Mouse (Mus musculus): ENCODE results near the gene Cdon. TPM values are rescaled to one million over a fixed set of nuclear protein-coding genes. Genes with fewer than 3 reads are reported as not detected.

The Cdon gene
- polyA plus RNA-seq, 1 experiment from 2014 or later, result 4.6 TPM

- Histone ChIP-seq H3K4me2 (ENCODE audit: low read depth, low read length) (no peak overlapping the region), H3K27ac (ENCODE audit: low read depth, low read length) (no peak overlapping the region), H3K36me3 (ENCODE audit: control insufficient read depth, insufficient read depth, low read length) (no peaks in the 10 kb centered on the region), H3K9ac (replicated peaks; ENCODE audit: low read depth, low read length) (no peak overlapping the region), H3K27me3 (ENCODE audit: control insufficient read depth, insufficient read depth, low read length) (no peaks in the 10 kb centered on the region), H3K4me1 (ENCODE audit: control insufficient read depth, insufficient read depth, low read length) (peaks cover 4% of the 10 kb centered on the region), H3K4me3 (ENCODE audit: low read depth, low read length) (no peak overlapping the region), H3K9me3 (ENCODE audit: control insufficient read depth, low read length) (no peaks in the 10 kb centered on the region)
- no peak for ATAC-seq (ENCODE audit: low read depth)
- WGBS, result 47% methylated on average over 13 of the region's 13 CpGs
Measured at GRCm38 (mm10) chr9:35443618-35444511, 22.9 kb downstream of the Cdon start.

- WGBS, result 69% methylated on average over 8 of the region's 8 CpGs
- H3K36me3 ChIP-seq (ENCODE audit: control insufficient read depth, insufficient read depth, low read length), result no peaks in the 10 kb centered on the region
- no peak for ATAC-seq (ENCODE audit: low read depth)
- H3K27ac ChIP-seq (ENCODE audit: low read depth, low read length), result no peak overlapping the region
- no peaks in the 10 kb centered on the region for H3K9me3 ChIP-seq (ENCODE audit: control insufficient read depth, low read length)
- no peaks in the 10 kb centered on the region for H3K27me3 ChIP-seq (ENCODE audit: control insufficient read depth, insufficient read depth, low read length)
- H3K4me2 ChIP-seq (ENCODE audit: low read depth, low read length), result no peak overlapping the region
- no peak overlapping the region for H3K4me3 ChIP-seq (ENCODE audit: low read depth, low read length)
- no peaks in the 10 kb centered on the region for H3K4me1 ChIP-seq (ENCODE audit: control insufficient read depth, insufficient read depth, low read length)
- no peak overlapping the region for H3K9ac ChIP-seq (replicated peaks; ENCODE audit: low read depth, low read length)
Measured at GRCm38 (mm10) chr9:35444512-35444886, 23.6 kb downstream of the Cdon start.

DNA sequence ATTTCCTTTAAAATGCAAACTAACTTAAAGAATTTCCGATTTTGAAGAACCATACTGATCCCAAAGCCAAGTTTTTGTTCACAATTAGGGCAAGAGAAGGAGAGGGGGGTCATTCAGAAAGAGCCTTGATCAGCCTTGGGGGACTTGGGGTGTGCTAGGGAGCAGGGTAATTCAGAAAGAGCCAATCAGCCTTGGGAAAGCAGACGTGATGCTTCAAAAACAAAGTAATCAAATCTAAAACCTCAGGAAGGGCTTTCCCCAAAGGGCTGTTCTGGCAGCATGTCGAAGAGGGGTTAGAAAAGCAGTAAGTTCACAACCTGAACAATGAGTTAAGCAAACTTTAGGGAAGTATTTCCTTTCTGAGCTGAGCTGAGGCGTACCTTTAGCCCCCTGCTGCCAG lies 26.0 kb downstream of the Cdon start:
- no peaks in the 10 kb centered on the region for H3K36me3 ChIP-seq (ENCODE audit: control insufficient read depth, insufficient read depth, low read length)
- H3K9ac ChIP-seq (replicated peaks; ENCODE audit: low read depth, low read length), result no peak overlapping the region
- H3K27ac ChIP-seq (ENCODE audit: low read depth, low read length), result no peak overlapping the region
- no peaks in the 10 kb centered on the region for H3K27me3 ChIP-seq (ENCODE audit: control insufficient read depth, insufficient read depth, low read length)
- H3K9me3 ChIP-seq (ENCODE audit: control insufficient read depth, low read length), result no peaks in the 10 kb centered on the region
- H3K4me3 ChIP-seq (ENCODE audit: low read depth, low read length), result no peak overlapping the region
- 75% methylated on average over 4 of the region's 4 CpGs for WGBS
- no peaks in the 10 kb centered on the region for H3K4me1 ChIP-seq (ENCODE audit: control insufficient read depth, insufficient read depth, low read length)
- no peak for ATAC-seq (ENCODE audit: low read depth)
- H3K4me2 ChIP-seq (ENCODE audit: low read depth, low read length), result no peak overlapping the region

- Histone ChIP-seq H3K27me3 (ENCODE audit: control insufficient read depth, insufficient read depth, low read length) (no peaks in the 10 kb centered on the region), H3K9ac (replicated peaks; ENCODE audit: low read depth, low read length) (no peak overlapping the region), H3K4me1 (ENCODE audit: control insufficient read depth, insufficient read depth, low read length) (no peaks in the 10 kb centered on the region), H3K27ac (ENCODE audit: low read depth, low read length) (no peak overlapping the region), H3K9me3 (ENCODE audit: control insufficient read depth, low read length) (no peaks in the 10 kb centered on the region), H3K4me3 (ENCODE audit: low read depth, low read length) (no peak overlapping the region), H3K4me2 (ENCODE audit: low read depth, low read length) (no peak overlapping the region), H3K36me3 (ENCODE audit: control insufficient read depth, insufficient read depth, low read length) (peaks cover 15% of the 10 kb centered on the region)
- 68% methylated on average over 6 of the region's 6 CpGs for WGBS
- ATAC-seq (ENCODE audit: low read depth), result no peak
Measured at GRCm38 (mm10) chr9:35453311-35453710, 32.4 kb downstream of the Cdon start.

GRCm38 (mm10) chr9:35459594-35459993 lies 38.7 kb downstream of the Cdon start:
- Histone ChIP-seq H3K27me3 (ENCODE audit: control insufficient read depth, insufficient read depth, low read length) (no peaks in the 10 kb centered on the region), H3K9ac (replicated peaks; ENCODE audit: low read depth, low read length) (no peak overlapping the region), H3K4me3 (ENCODE audit: low read depth, low read length) (no peak overlapping the region), H3K27ac (ENCODE audit: low read depth, low read length) (no peak overlapping the region), H3K36me3 (ENCODE audit: control insufficient read depth, insufficient read depth, low read length) (peaks cover 15% of the 10 kb centered on the region), H3K4me2 (ENCODE audit: low read depth, low read length) (no peak overlapping the region), H3K4me1 (ENCODE audit: control insufficient read depth, insufficient read depth, low read length) (no peaks in the 10 kb centered on the region), H3K9me3 (ENCODE audit: control insufficient read depth, low read length) (no peaks in the 10 kb centered on the region)
- ATAC-seq (ENCODE audit: low read depth), result no peak
- WGBS, result 76% methylated on average over 8 of the region's 8 CpGs

GRCm38 (mm10) chr9:35467264-35467817 lies 46.4 kb downstream of the Cdon start:
- H3K4me2 ChIP-seq (ENCODE audit: low read depth, low read length), result no peak overlapping the region
- H3K27me3 ChIP-seq (ENCODE audit: control insufficient read depth, insufficient read depth, low read length), result no peaks in the 10 kb centered on the region
- no peaks in the 10 kb centered on the region for H3K4me1 ChIP-seq (ENCODE audit: control insufficient read depth, insufficient read depth, low read length)
- H3K27ac ChIP-seq (ENCODE audit: low read depth, low read length), result no peak overlapping the region
- H3K36me3 ChIP-seq (ENCODE audit: control insufficient read depth, insufficient read depth, low read length), result peaks cover 2% of the 10 kb centered on the region; the same call in 1 of the 2 replicates
- H3K9me3 ChIP-seq (ENCODE audit: control insufficient read depth, low read length), result no peaks in the 10 kb centered on the region
- no peak overlapping the region for H3K4me3 ChIP-seq (ENCODE audit: low read depth, low read length)
- ATAC-seq (ENCODE audit: low read depth), result no peak
- no peak overlapping the region for H3K9ac ChIP-seq (replicated peaks; ENCODE audit: low read depth, low read length)
- WGBS, result 75% methylated on average over 8 of the region's 8 CpGs

- ATAC-seq (ENCODE audit: low read depth), result no peak
Measured at GRCm38 (mm10) chr9:35468913-35469312, 48.0 kb downstream of the Cdon start.

DNA sequence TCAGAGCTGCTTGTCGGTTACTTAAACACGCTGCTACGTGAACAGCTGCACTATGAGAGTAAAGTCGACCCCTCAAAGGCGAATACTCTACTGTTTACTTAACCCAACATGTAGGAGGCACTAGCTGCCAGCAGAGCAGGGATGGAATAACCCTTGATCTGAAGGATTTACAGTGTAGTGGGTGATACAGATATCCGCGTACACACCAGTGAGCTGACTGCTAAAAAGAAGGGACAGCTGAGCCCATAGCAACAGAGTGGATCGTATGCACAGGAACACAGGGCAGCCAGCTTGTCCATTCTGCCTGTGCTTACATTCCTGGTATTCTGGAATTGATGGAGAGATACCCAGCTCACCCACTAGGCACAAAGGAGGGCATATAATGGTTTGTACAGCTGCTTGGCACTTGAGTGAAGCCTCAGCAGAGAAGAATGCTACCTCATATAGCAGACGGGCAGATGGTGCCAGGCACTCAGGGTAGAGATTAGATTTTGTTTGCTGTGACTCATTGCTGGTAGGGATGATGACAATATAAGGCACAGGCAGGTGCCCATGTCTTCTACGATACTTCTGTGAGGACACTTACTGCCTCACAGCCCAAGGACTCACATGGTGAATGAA lies 53.3 kb downstream of the Cdon start:
- H3K9me3 ChIP-seq (ENCODE audit: control insufficient read depth, low read length), result no peaks in the 10 kb centered on the region
- H3K4me2 ChIP-seq (ENCODE audit: low read depth, low read length), result no peak overlapping the region
- no peak overlapping the region for H3K27ac ChIP-seq (ENCODE audit: low read depth, low read length)
- WGBS, result 80% methylated on average over 10 of the region's 10 CpGs
- no peaks in the 10 kb centered on the region for H3K27me3 ChIP-seq (ENCODE audit: control insufficient read depth, insufficient read depth, low read length)
- H3K36me3 ChIP-seq (ENCODE audit: control insufficient read depth, insufficient read depth, low read length), result peaks cover 11% of the 10 kb centered on the region; the same call in 1 of the 2 replicates
- no peaks in the 10 kb centered on the region for H3K4me1 ChIP-seq (ENCODE audit: control insufficient read depth, insufficient read depth, low read length)
- ATAC-seq (ENCODE audit: low read depth), result peak; percentile 21; the same call in 1 of the 2 replicates
- no peak overlapping the region for H3K9ac ChIP-seq (replicated peaks; ENCODE audit: low read depth, low read length)
- H3K4me3 ChIP-seq (ENCODE audit: low read depth, low read length), result no peak overlapping the region

More at GRCm38 (mm10) chr9:35468913-35469312, 48.0 kb downstream of the Cdon start:
- H3K27me3 ChIP-seq (ENCODE audit: control insufficient read depth, insufficient read depth, low read length), result no peaks in the 10 kb centered on the region
- H3K4me1 ChIP-seq (ENCODE audit: control insufficient read depth, insufficient read depth, low read length), result no peaks in the 10 kb centered on the region
- no peak overlapping the region for H3K9ac ChIP-seq (replicated peaks; ENCODE audit: low read depth, low read length)
- no peak overlapping the region for H3K4me3 ChIP-seq (ENCODE audit: low read depth, low read length)
- H3K36me3 ChIP-seq (ENCODE audit: control insufficient read depth, insufficient read depth, low read length), result peaks cover 2% of the 10 kb centered on the region; the same call in 1 of the 2 replicates
- no peak overlapping the region for H3K4me2 ChIP-seq (ENCODE audit: low read depth, low read length)
- no peak overlapping the region for H3K27ac ChIP-seq (ENCODE audit: low read depth, low read length)
- H3K9me3 ChIP-seq (ENCODE audit: control insufficient read depth, low read length), result no peaks in the 10 kb centered on the region

GRCm38 (mm10) chr9:35475394-35475793 lies 54.5 kb downstream of the Cdon start:
- no peak overlapping the region for H3K4me2 ChIP-seq (ENCODE audit: low read depth, low read length)
- H3K9ac ChIP-seq (replicated peaks; ENCODE audit: low read depth, low read length), result no peak overlapping the region
- H3K27ac ChIP-seq (ENCODE audit: low read depth, low read length), result no peak overlapping the region
- H3K27me3 ChIP-seq (ENCODE audit: control insufficient read depth, insufficient read depth, low read length), result no peaks in the 10 kb centered on the region
- no peaks in the 10 kb centered on the region for H3K9me3 ChIP-seq (ENCODE audit: control insufficient read depth, low read length)
- H3K4me1 ChIP-seq (ENCODE audit: control insufficient read depth, insufficient read depth, low read length), result no peaks in the 10 kb centered on the region
- H3K4me3 ChIP-seq (ENCODE audit: low read depth, low read length), result no peak overlapping the region
- peaks cover 9% of the 10 kb centered on the region; the same call in 1 of the 2 replicates for H3K36me3 ChIP-seq (ENCODE audit: control insufficient read depth, insufficient read depth, low read length)
- 94% methylated on average over 7 of the region's 7 CpGs for WGBS
- no peak for ATAC-seq (ENCODE audit: low read depth)

Measured in neural tube, embryonic 14.5 days (tissue).